Mouse (Mus musculus) kidney, embryonic 15.5 days (tissue): Measurements from ENCODE around the gene Slc25a35. TPM values are rescaled to one million over a fixed set of nuclear protein-coding genes. Genes with fewer than 3 reads are reported as not detected.
"Not testable (repeated sequence)": the region's sequence is repeated elsewhere in the genome, so short reads cannot be mapped to it uniquely, and the experiment has no call there.

ENCODE experiments used
- ATAC-seq: fragments of 200-750 bp; cut with Nextera tagmentation; replicated peaks from 2 replicates; pipeline ENCODE4 v1.8.0; 2017; ENCODE audit warnings: moderate TSS enrichment; ENCODE audit not compliant: low FRiP score
- H3K27ac ChIP-seq: fragments of 300-500 bp; sonication (generic); 2 replicates; pipeline ENCODE4 v1.5.1; 2015; ENCODE audit warnings: mild to moderate bottlenecking, inconsistent platforms
- H3K27me3 ChIP-seq: fragments of 300-500 bp; sonication (generic); 2 replicates; pipeline ENCODE4 v1.6.1; 2015; ENCODE audit warnings: inconsistent platforms
- H3K36me3 ChIP-seq: fragments of 300-500 bp; sonication (generic); 2 replicates; pipeline ENCODE4 v1.6.1; 2015; ENCODE audit warnings: inconsistent platforms
- H3K4me1 ChIP-seq: fragments of 300-500 bp; sonication (generic); 2 replicates; pipeline ENCODE4 v1.6.1; 2015; ENCODE audit warnings: inconsistent platforms
- H3K4me2 ChIP-seq: fragments of 300-500 bp; sonication (generic); 2 replicates; pipeline ENCODE4 v1.6.1; 2015; ENCODE audit warnings: moderate library complexity, mild to moderate bottlenecking, inconsistent platforms
- H3K4me3 ChIP-seq: fragments of 300-500 bp; sonication (generic); replicated peaks from 2 replicates; pipeline ENCODE4 v1.5.1; 2015; ENCODE audit warnings: mild to moderate bottlenecking, inconsistent platforms
- H3K9ac ChIP-seq: fragments of 300-500 bp; sonication (generic); 2 replicates; pipeline ENCODE4 v1.6.1; 2015; ENCODE audit warnings: mild to moderate bottlenecking, inconsistent platforms
- H3K9me3 ChIP-seq: fragments of 300-500 bp; sonication (generic); replicated peaks from 2 replicates; pipeline ENCODE4 v1.6.1; 2016; ENCODE audit warnings: inconsistent platforms
- WGBS: fragments of 180-500 bp; shearing (Covaris S2); methylation state at CpG from one replicate; pipeline ENCODE4 v1.1.7; 2015; ENCODE audit warnings: mixed read lengths; 5-methylcytosine and 5-hydroxymethylcytosine counted together
- microRNA-seq: library from miRNA; unstranded; fragments of <30 nt; microRNA quantifications from one replicate; pipeline ENCODE4, GENCODE M21; 2016
- polyA plus RNA-seq: library from polyadenylated mRNA; unstranded; fragments of >200 nt; fragmentation: Nextera tagmentation; extraction: Ambion mirVana; gene quantifications from 2 replicates; pipeline ENCODE4 v1.2.1, GENCODE M21; 2015

Slc25a35 gene
- polyA plus RNA-seq, 1 experiment from 2014 or later = 5.0 TPM

- no peak overlapping the region for H3K9ac ChIP-seq
- H3K27ac ChIP-seq = 0 out of 2 replicates have a peak overlapping the region, but pooled peaks have one; percentile 14
- H3K9me3 ChIP-seq = no peaks in the 10 kb centered on the region
- no peak overlapping the region for H3K4me3 ChIP-seq
- H3K36me3 ChIP-seq = no peaks in the 10 kb centered on the region
- no peaks in the 10 kb centered on the region for H3K27me3 ChIP-seq
- no peak for ATAC-seq
- H3K4me2 ChIP-seq = peak overlapping the region; percentile 78
- 91% methylated on average over 15 of the region's 15 CpGs for WGBS
- H3K4me1 ChIP-seq = peaks cover 24% of the 10 kb centered on the region
Measured at GRCm38 (mm10) chr11:69010400-69011323, 42.7 kb downstream of the Slc25a35 start.

- 79% methylated on average over 2 of the region's 2 CpGs for WGBS
- not testable (repeated sequence) for ATAC-seq, H3K27me3 ChIP-seq, H3K36me3 ChIP-seq, H3K9me3 ChIP-seq
- peak overlapping the region; percentile 93 for H3K27ac ChIP-seq
- peak overlapping the region; percentile 56 for H3K4me3 ChIP-seq
- peak overlapping the region; percentile 58; the same call in 1 of the 2 replicates for H3K9ac ChIP-seq
- H3K4me1 ChIP-seq = peaks cover 24% of the 10 kb centered on the region
- H3K4me2 ChIP-seq = peak overlapping the region; percentile 78
Measured at GRCm38 (mm10) chr11:69011445-69011844, 43.5 kb downstream of the Slc25a35 start.

- 1% methylated on average over 18 of the region's 18 CpGs for WGBS
- peak; percentile 63 for ATAC-seq
- H3K4me2 ChIP-seq = peak overlapping the region; percentile 78
Measured at GRCm38 (mm10) chr11:69012071-69012601, 44.2 kb downstream of the Slc25a35 start.

GRCm38 (mm10) chr11:69015644-69016441, 47.9 kb downstream of the Slc25a35 start, which contains the start of gene Ctc1:
Ctc1 (plus strand) TSS chr11:69015911.
- WGBS = 2% methylated on average over 38 of the region's 38 CpGs
- peak within 1 kb of the TSS; percentile 96 for H3K27ac ChIP-seq
- peak; percentile 96 for ATAC-seq
- H3K4me1 ChIP-seq = peaks cover 23% of the 10 kb centered on the region
- H3K36me3 ChIP-seq = peaks cover 5% of the 10 kb centered on the region
- no peaks in the 10 kb centered on the region for H3K27me3 ChIP-seq
- H3K4me2 ChIP-seq = peak within 1 kb of the TSS; percentile 75
- H3K4me3 ChIP-seq = peak within 1 kb of the TSS; percentile 57
- H3K9ac ChIP-seq = peak within 1 kb of the TSS; percentile 79
- H3K9me3 ChIP-seq = no peaks in the 10 kb centered on the region

More at GRCm38 (mm10) chr11:69012071-69012601, 44.2 kb downstream of the Slc25a35 start:
- peak overlapping the region; percentile 58 for H3K9ac ChIP-seq
- H3K27ac ChIP-seq = peak overlapping the region; percentile 93
- no peaks in the 10 kb centered on the region for H3K36me3 ChIP-seq
- peak overlapping the region; percentile 56 for H3K4me3 ChIP-seq
- peaks cover 30% of the 10 kb centered on the region for H3K4me1 ChIP-seq
- no peaks in the 10 kb centered on the region for H3K9me3 ChIP-seq
- H3K27me3 ChIP-seq = no peaks in the 10 kb centered on the region

- Histone ChIP-seq H3K4me3 (peak overlapping the region; percentile 57), H3K9ac (peak overlapping the region; percentile 79), H3K36me3 (peaks cover 14% of the 10 kb centered on the region), H3K27ac (peak overlapping the region; percentile 96), H3K9me3 (no peaks in the 10 kb centered on the region), H3K4me2 (peak overlapping the region; percentile 75), H3K4me1 (peaks cover 15% of the 10 kb centered on the region), H3K27me3 (no peaks in the 10 kb centered on the region)
- ATAC-seq = no peak
- 61% methylated on average over 3 of the region's 3 CpGs for WGBS
Measured at GRCm38 (mm10) chr11:69016755-69017154, 48.8 kb downstream of the Slc25a35 start.

- Histone ChIP-seq H3K9ac (no peak overlapping the region), H3K27me3 (no peaks in the 10 kb centered on the region), H3K9me3 (no peaks in the 10 kb centered on the region), H3K4me1 (peaks cover 10% of the 10 kb centered on the region), H3K4me2 (no peak overlapping the region), H3K27ac (no peak overlapping the region), H3K36me3 (peaks cover 54% of the 10 kb centered on the region), H3K4me3 (no peak overlapping the region)
- ATAC-seq = no peak
Measured at GRCm38 (mm10) chr11:69020691-69021090, 52.8 kb downstream of the Slc25a35 start.

Small RNA genes within 50 kb of the gene (microRNA-seq; reads per million reads assigned to microRNA genes)
- 2.8 reads per million, percentile 14 among the genes with 10 or more reads in this experiment for gene Mir3062

Other genes starting within 250 kb of the Slc25a35 start
- gene Ndel1, start 96.3 kb upstream of the Slc25a35 start, polyA plus RNA-seq = 87.3 and 87.5 TPM in 2 replicates
- gene Rnf222, start 79.6 kb upstream of the Slc25a35 start, polyA plus RNA-seq = 0.18 and 0.27 TPM in 2 replicates
- gene Rpl26, start 66.5 kb upstream of the Slc25a35 start, polyA plus RNA-seq = 1,042 and 1,119 TPM in 2 replicates
- gene Odf4, start 41.0 kb upstream of the Slc25a35 start, polyA plus RNA-seq = not detected in 2 replicates
- gene Arhgef15, start 10.7 kb upstream of the Slc25a35 start, polyA plus RNA-seq = 15.8 and 19.6 TPM in 2 replicates
- gene Rangrf, start 7.1 kb downstream of the Slc25a35 start, polyA plus RNA-seq = 63.4 and 67.7 TPM in 2 replicates
- gene Pfas, start 40.3 kb downstream of the Slc25a35 start, polyA plus RNA-seq = 43.9 and 45.9 TPM in 2 replicates
- 50.6 and 72.7 TPM in 2 replicates for gene Ctc1, start 47.8 kb downstream of the Slc25a35 start, polyA plus RNA-seq
- 164 and 175 TPM in 2 replicates for gene Aurkb, start 77.5 kb downstream of the Slc25a35 start, polyA plus RNA-seq
- 7.4 and 8.7 TPM in 2 replicates for gene Borcs6, start 91.6 kb downstream of the Slc25a35 start, polyA plus RNA-seq
- 60.8 and 64.3 TPM in 2 replicates for gene Tmem107, start 102.7 kb downstream of the Slc25a35 start, polyA plus RNA-seq
- gene Vamp2, start 120.4 kb downstream of the Slc25a35 start, polyA plus RNA-seq = 83.5 and 101 TPM in 2 replicates
- gene Per1, start 127.1 kb downstream of the Slc25a35 start, polyA plus RNA-seq = 12.1 and 13.7 TPM in 2 replicates
- gene Hes7, start 152.3 kb downstream of the Slc25a35 start, polyA plus RNA-seq = 0.42 and 0.46 TPM in 2 replicates
- gene 9130213A22Rik, start 154.5 kb downstream of the Slc25a35 start, polyA plus RNA-seq = 0.27 and 0.51 TPM in 2 replicates
- 0.60 and 1.3 TPM in 2 replicates for gene Aloxe3, start 157.8 kb downstream of the Slc25a35 start, polyA plus RNA-seq
- gene Alox12b, start 188.9 kb downstream of the Slc25a35 start, polyA plus RNA-seq = 0.08 and 0.42 TPM in 2 replicates
- gene Alox8, start 229.7 kb downstream of the Slc25a35 start, polyA plus RNA-seq = 0.33 and 0.47 TPM in 2 replicates